Mouse (Mus musculus) spleen, adult 2 months (tissue): Measurements from ENCODE around the gene Thoc5.

ENCODE experiments used
- CTCF ChIP-seq: fragments of 200-500 bp; IDR thresholded peaks from 2 replicates; pipeline ENCODE4 v1.5.1; 2011; ENCODE audit warnings: mild to moderate bottlenecking, inconsistent platforms; ENCODE audit not compliant: insufficient read depth, insufficient read length, insufficient replicate concordance; ENCODE audit errors: extremely low read depth
- POLR2A ChIP-seq: fragments of 200-500 bp; IDR thresholded peaks from 2 replicates; pipeline ENCODE4 v1.6.1; 2011; ENCODE audit warnings: low read depth, low read length, inconsistent platforms

- TF ChIP-seq CTCF = peak; percentile 76; the same call in 1 of the 2 replicates
- TF ChIP-seq POLR2A = no peak
Observed at GRCm38 (mm10) chr11:4975623-4976022, 80.5 kb downstream of the Thoc5 start.
